Mouse (Mus musculus) adipose tissue, adult 10 weeks (tissue): ENCODE results near the gene Sfn. TPM values are rescaled to one million over a fixed set of nuclear protein-coding genes. Genes with fewer than 3 reads are reported as not detected.

Experiments used
- polyA plus RNA-seq: library from polyadenylated mRNA; stranded (reverse); fragments of 350-450 nt; fragmentation: Illumina TruSeq; extraction: RNeasy Lipid Tissue Mini Kit (QIAGEN cat#74804); gene quantifications from one replicate; pipeline ENCODE4 v1.2.3, GENCODE M21; 2014; ENCODE audit warnings: low read depth, low replicate concordance

Sfn gene
- 24.1 TPM for polyA plus RNA-seq

GRCm38 (mm10) chr4:133601721-133602218 is at the start of gene Sfn:
Gene Sfn, minus strand, starts transcription at chr4:133602168.

GRCm38 (mm10) chr4:133649989-133650699 is 48.2 kb upstream of the Sfn start, which contains the start of gene Zdhhc18:
Gene Zdhhc18, minus strand, starts transcription at chr4:133650154.

GRCm38 (mm10) chr4:133584059-133584951 is 17.7 kb downstream of the Sfn start, which contains the start of gene Gpn2:
Gene Gpn2, plus strand, starts transcription at chr4:133584362.

GRCm38 (mm10) chr4:133574070-133574842 is 27.7 kb downstream of the Sfn start, which contains the start of gene Gpatch3:
Gene Gpatch3, plus strand, starts transcription at chr4:133574745.

GRCm38 (mm10) chr4:133552768-133553447 is 49.1 kb downstream of the Sfn start, which contains the start of gene Nr0b2:
Gene Nr0b2, plus strand, starts transcription at chr4:133553376.

Other genes with a start within 250 kb of the Sfn start
- gene Wdtc1, start 248.7 kb downstream of the Sfn start, polyA plus RNA-seq, result 28.1 TPM
- 31.5 TPM for gene Slc9a1, start 232.5 kb downstream of the Sfn start, polyA plus RNA-seq
- 4.6 TPM for gene Tent5b, start 122.0 kb downstream of the Sfn start, polyA plus RNA-seq
- 8.3 TPM for gene Trnp1, start 103.6 kb downstream of the Sfn start, polyA plus RNA-seq
- 23.6 TPM for gene Kdf1, start 83.2 kb downstream of the Sfn start, polyA plus RNA-seq
- gene Nudc, start 56.2 kb downstream of the Sfn start, polyA plus RNA-seq, result 106 TPM
- gene Nr0b2, start 48.8 kb downstream of the Sfn start, polyA plus RNA-seq, result 0.29 TPM
- gene Gpatch3, start 27.4 kb downstream of the Sfn start, polyA plus RNA-seq, result 4.5 TPM
- 14.8 TPM for gene Gpn2, start 17.8 kb downstream of the Sfn start, polyA plus RNA-seq
- gene Zdhhc18, start 48.0 kb upstream of the Sfn start, polyA plus RNA-seq, result 14.5 TPM
- 14.6 TPM for gene Pigv, start 70.5 kb upstream of the Sfn start, polyA plus RNA-seq
- gene Arid1a, start 154.6 kb upstream of the Sfn start, polyA plus RNA-seq, result 31.7 TPM